Mouse (Mus musculus) cerebellum, adult 2 months (tissue): ENCODE results near the gene Rapgef5.

Experiments used
- CTCF ChIP-seq: fragments of 200-500 bp; IDR thresholded peaks from 2 replicates; pipeline ENCODE4 v1.5.1; 2011; ENCODE audit warnings: low read depth, mild to moderate bottlenecking, control low read depth, low read length, moderate library complexity, borderline replicate concordance; ENCODE audit not compliant: insufficient read depth
- POLR2A ChIP-seq: fragments of 200-500 bp; IDR thresholded peaks from 2 replicates; pipeline ENCODE4 v1.6.1; 2011; ENCODE audit warnings: low read length, control low read depth, borderline replicate concordance; ENCODE audit not compliant: insufficient read depth

GRCm38 (mm10) chr12:117501180-117501579 is 15.1 kb upstream of the Rapgef5 start:
- TF ChIP-seq CTCF, result no peak
- no peak for TF ChIP-seq POLR2A
